Mouse (Mus musculus) G1E (cell line): ENCODE measurements around the gene Slc48a1. TPM values are rescaled to one million over a fixed set of nuclear protein-coding genes. Genes with fewer than 3 reads are reported as not detected.

Experiments used
- ATAC-seq: 2 replicates; pipeline ENCODE4 v1.8.0; 2016; ENCODE audit warnings: mild to moderate bottlenecking; ENCODE audit not compliant: insufficient number of reproducible peaks, poor library complexity, low FRiP score, severe bottlenecking; ENCODE audit errors: extremely low read depth
- DNase-seq: peaks from one replicate; pipeline ENCODE4 v3.0.0; 2012; ENCODE audit warnings: low spot score
- H3K27me3 ChIP-seq: 2 replicates; pipeline ENCODE4 v1.6.1; 2012; ENCODE audit warnings: mild to moderate bottlenecking, low read length, inconsistent platforms; ENCODE audit not compliant: insufficient read depth
- H3K36me3 ChIP-seq: replicated peaks from 2 replicates; pipeline ENCODE3; 2012; ENCODE audit warnings: mild to moderate bottlenecking, inconsistent platforms
- H3K4me1 ChIP-seq: 2 replicates; pipeline ENCODE4 v1.6.1; 2012; ENCODE audit warnings: low read depth, low read length, inconsistent platforms, mixed read lengths; ENCODE audit not compliant: insufficient read depth
- H3K4me3 ChIP-seq: 2 replicates; pipeline ENCODE4 v1.5.1; 2012; ENCODE audit warnings: low read depth, mild to moderate bottlenecking, inconsistent platforms, low read length, moderate library complexity, mixed read lengths
- H3K9me3 ChIP-seq: replicated peaks from 2 replicates; pipeline ENCODE4 v1.6.1; 2012; ENCODE audit warnings: inconsistent platforms
- CTCF ChIP-seq: IDR thresholded peaks from 2 replicates; pipeline ENCODE4 v1.5.1; 2012; ENCODE audit warnings: low read depth, low read length, inconsistent platforms, mixed read lengths
- GATA1 ChIP-seq: IDR thresholded peaks from 2 replicates; pipeline ENCODE4 v1.6.1; 2012; ENCODE audit warnings: borderline replicate concordance, low read length, inconsistent platforms, mixed read lengths
- GATA2 ChIP-seq: IDR thresholded peaks from 2 replicates; pipeline ENCODE4 v1.6.1; 2012; ENCODE audit warnings: low read depth, low read length, inconsistent platforms, borderline replicate concordance
- POLR2AphosphoS5 ChIP-seq: IDR thresholded peaks from 2 replicates; pipeline ENCODE4 v1.6.1; 2012; ENCODE audit warnings: low read depth, low read length, inconsistent platforms; ENCODE audit not compliant: insufficient replicate concordance
- TAL1 ChIP-seq: conservative IDR thresholded peaks from 2 replicates; pipeline ENCODE4 v1.6.1; 2012; ENCODE audit warnings: low read depth, low read length, inconsistent platforms, mixed read lengths
- polyA plus RNA-seq: library from polyadenylated mRNA; stranded (reverse); fragments of >175 nt; gene quantifications from 2 replicates; pipeline ENCODE4 v1.2.3, GENCODE M21; 2012
- total RNA-seq, 2 experiments: library from RNA; stranded (forward) in 1 of 2; stranded (reverse) in 1 of 2; fragments of 200-1000 nt in 1 of 2; fragments of >200 nt in 1 of 2; fragmentation: Nextera tagmentation in 1 of 2; gene quantifications; 2 replicates each; pipeline ENCODE4 v1.2.3; 2014 to 2017

Slc48a1 gene
- total and polyA plus RNA-seq, 3 experiments: 108 to 256 (median 125) TPM

DNA sequence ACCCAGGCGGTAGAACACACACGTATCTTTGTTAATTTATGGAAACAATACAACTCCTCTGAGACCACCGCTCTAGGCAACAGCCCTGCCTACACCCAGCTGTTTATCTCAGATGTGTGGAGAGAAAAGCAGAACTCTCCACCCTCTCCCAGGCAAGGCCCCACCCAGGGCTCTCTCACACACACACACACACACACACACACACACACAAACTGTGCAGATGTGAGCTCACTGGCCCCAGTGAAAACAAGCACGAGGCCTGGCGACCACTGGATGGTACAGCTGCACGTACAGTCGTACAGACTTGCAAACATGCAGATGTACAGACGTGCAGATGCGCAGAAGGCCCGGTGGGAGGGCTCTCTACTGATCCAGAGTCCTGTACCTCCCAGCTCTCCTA, 33.4 kb upstream of the Slc48a1 start:
- TF ChIP-seq POLR2AphosphoS5 (no peak), GATA1 (no peak), TAL1 (no peak), CTCF (no peak), GATA2 (no peak)
- peak; percentile 62 for DNase-seq
- peaks cover 30% of the 10 kb centered on the region for H3K4me1 ChIP-seq
- H3K9me3 ChIP-seq: no peaks in the 10 kb centered on the region
- H3K36me3 ChIP-seq: peaks cover 36% of the 10 kb centered on the region
- peaks cover 35% of the 10 kb centered on the region; the same call in 1 of the 2 replicates for H3K27me3 ChIP-seq
- ATAC-seq: peak; percentile 31
- peak overlapping the region; percentile 37; the same call in 1 of the 2 replicates for H3K4me3 ChIP-seq

DNA sequence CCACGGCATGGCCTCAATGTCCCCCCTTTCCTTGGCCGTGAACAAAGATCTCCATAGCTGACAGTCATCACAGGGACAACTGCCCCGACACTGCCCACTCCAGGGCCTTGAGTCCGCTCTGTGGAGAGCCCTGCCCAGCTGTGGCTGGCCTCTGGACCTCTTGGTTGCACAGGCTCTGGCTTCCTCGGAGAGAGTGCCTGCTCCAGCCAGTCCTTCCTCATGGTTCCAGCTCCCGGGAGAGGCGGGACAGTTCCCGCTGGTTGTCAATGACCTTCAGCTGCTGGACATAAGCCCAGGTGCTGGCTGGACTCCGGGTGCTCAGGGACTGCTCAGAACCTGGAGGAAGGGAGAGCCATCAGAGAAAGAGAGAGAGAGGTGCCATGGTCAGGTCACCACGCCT, 33.0 kb upstream of the Slc48a1 start:
- DNase-seq: no peak
- TF ChIP-seq GATA1 (no peak), CTCF (no peak), TAL1 (no peak), POLR2AphosphoS5 (no peak), GATA2 (no peak)
- Histone ChIP-seq H3K4me1 (peaks cover 34% of the 10 kb centered on the region), H3K9me3 (no peaks in the 10 kb centered on the region), H3K27me3 (peaks cover 39% of the 10 kb centered on the region; the same call in 1 of the 2 replicates), H3K36me3 (peaks cover 36% of the 10 kb centered on the region), H3K4me3 (peak overlapping the region; percentile 37; the same call in 1 of the 2 replicates)
- no peak for ATAC-seq

DNA sequence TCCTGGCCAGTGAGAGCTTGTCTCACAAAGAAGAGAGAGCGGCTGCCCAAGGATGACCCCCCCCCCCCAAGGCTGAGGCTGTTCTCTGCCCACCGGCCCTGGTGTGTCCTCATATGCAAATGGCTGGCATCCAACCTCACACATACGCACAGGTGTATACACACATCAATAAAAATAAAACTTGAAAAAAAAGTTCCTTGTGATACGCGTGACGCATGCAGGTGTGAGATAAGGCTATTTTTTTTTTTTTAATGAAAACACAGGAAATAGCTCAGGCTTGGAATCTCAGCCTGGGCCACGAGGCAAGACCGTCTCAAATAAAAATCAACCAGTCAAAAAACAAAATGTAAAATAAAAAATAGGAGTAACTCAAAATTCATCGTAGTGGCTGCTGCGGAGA, 32.0 kb upstream of the Slc48a1 start:
- Histone ChIP-seq H3K9me3 (no peaks in the 10 kb centered on the region), H3K36me3 (peaks cover 36% of the 10 kb centered on the region), H3K27me3 (peaks cover 40% of the 10 kb centered on the region; the same call in 1 of the 2 replicates), H3K4me3 (no peak overlapping the region), H3K4me1 (peaks cover 40% of the 10 kb centered on the region)
- DNase-seq (no peak), ATAC-seq (no peak)
- TF ChIP-seq GATA2 (no peak), CTCF (no peak), GATA1 (no peak), TAL1 (no peak), POLR2AphosphoS5 (no peak)

DNA sequence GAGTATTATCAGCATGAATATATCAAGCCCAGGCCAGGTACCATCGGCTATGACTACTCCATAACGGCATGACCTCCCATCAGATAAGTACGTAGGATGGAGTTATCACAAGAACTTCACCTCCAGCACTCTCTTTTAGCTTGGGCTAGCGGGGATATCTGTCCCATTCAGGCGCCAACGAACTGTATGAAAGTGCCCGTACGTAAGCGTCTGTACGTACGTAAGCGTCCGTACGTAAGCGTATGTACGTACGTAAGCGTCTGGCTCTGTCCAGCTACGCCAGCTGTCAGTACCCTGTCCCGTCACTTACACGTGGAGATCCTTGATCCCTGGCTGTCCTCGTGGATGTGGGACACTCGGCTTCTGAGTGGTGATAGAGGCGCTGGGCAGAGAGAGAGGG, 31.6 kb upstream of the Slc48a1 start:
- no peak for ATAC-seq
- DNase-seq: no peak

DNA sequence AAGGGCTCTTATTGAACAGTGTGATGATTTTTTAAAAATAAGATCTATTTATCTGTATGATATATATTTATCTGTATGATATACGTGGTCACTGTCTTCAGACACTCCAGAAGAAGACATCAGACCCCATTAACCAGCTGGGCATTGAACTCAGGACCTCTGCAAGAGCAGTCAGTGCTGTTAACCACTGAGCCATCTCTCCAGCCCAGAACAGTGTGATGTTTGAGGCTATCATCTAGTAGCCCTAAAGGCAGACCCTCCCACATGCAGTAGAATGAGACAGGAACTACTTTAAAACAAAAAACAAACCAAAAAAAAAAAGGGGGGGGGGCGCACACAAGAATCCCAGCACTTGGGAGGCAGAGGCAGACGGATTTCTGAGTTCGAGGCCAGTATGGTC, 30.8 kb upstream of the Slc48a1 start:
- peaks cover 40% of the 10 kb centered on the region for H3K4me1 ChIP-seq
- TF ChIP-seq POLR2AphosphoS5: no peak
- TF ChIP-seq GATA2: no peak
- TF ChIP-seq CTCF: no peak
- no peak for TF ChIP-seq GATA1
- TF ChIP-seq TAL1: no peak
- DNase-seq: no peak
- no peak overlapping the region for H3K4me3 ChIP-seq
- no peaks in the 10 kb centered on the region for H3K9me3 ChIP-seq
- no peak for ATAC-seq
- peaks cover 40% of the 10 kb centered on the region; the same call in 1 of the 2 replicates for H3K27me3 ChIP-seq
- H3K36me3 ChIP-seq: peaks cover 36% of the 10 kb centered on the region

More for the DNA sequence above, 31.6 kb upstream of the Slc48a1 start:
- Histone ChIP-seq H3K4me1 (peaks cover 40% of the 10 kb centered on the region), H3K9me3 (no peaks in the 10 kb centered on the region), H3K4me3 (no peak overlapping the region), H3K27me3 (peaks cover 40% of the 10 kb centered on the region; the same call in 1 of the 2 replicates), H3K36me3 (peaks cover 36% of the 10 kb centered on the region)
- TF ChIP-seq CTCF (no peak), POLR2AphosphoS5 (no peak), GATA2 (no peak), GATA1 (no peak), TAL1 (no peak)

DNA sequence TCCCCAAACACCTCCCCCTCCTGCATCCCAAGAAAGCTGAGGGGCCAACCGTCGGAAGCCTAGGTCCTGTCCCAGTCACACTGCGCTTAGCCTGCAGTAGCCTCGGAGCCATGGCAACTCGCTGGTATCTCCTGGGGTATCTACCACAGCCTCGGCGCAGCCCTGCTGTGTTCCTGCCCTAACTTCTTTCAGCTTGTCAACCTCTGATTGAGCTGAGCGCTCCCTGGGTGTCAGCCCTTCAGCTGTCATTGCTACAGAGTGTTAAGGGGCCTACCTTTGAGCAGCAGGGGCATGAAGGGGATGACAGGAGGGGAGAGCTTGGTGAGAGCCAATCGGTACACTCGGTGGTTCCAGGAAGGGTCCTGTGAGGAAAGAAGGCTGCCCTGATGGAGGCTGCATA, 30.0 kb upstream of the Slc48a1 start:
- TF ChIP-seq GATA2 (no peak), GATA1 (no peak)
- ATAC-seq (no peak), DNase-seq (no peak)
- Histone ChIP-seq H3K9me3 (no peaks in the 10 kb centered on the region), H3K27me3 (peaks cover 35% of the 10 kb centered on the region; the same call in 1 of the 2 replicates), H3K4me1 (peaks cover 40% of the 10 kb centered on the region), H3K4me3 (no peak overlapping the region; the same call in 1 of the 2 replicates), H3K36me3 (peaks cover 33% of the 10 kb centered on the region)

DNA sequence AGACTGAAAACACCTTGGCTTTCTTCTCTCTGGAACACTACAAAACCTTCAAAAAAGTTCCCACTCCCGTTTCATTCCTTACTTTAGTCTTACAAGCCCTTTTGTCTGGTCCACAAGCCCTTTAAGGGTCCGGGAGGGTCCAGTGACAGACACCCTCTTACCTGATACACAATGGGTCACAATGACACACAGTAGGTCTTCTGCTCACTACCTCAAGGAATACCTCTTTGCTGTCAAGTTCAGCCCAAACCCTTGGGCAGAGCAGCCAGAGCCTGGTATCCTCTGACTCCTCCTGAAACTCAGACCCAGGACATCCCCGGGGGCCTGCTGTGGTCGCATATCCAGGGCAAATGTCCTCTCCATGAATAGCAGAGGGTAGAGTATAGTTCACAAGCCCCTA, 29.4 kb upstream of the Slc48a1 start:
- H3K27me3 ChIP-seq: peaks cover 34% of the 10 kb centered on the region; the same call in 1 of the 2 replicates
- H3K36me3 ChIP-seq: peaks cover 27% of the 10 kb centered on the region
- ATAC-seq (no peak), DNase-seq (no peak)
- H3K4me3 ChIP-seq: no peak overlapping the region
- H3K9me3 ChIP-seq: no peaks in the 10 kb centered on the region
- peaks cover 37% of the 10 kb centered on the region for H3K4me1 ChIP-seq
- no peak for TF ChIP-seq TAL1
- TF ChIP-seq CTCF: no peak
- no peak for TF ChIP-seq GATA2
- no peak for TF ChIP-seq GATA1
- no peak for TF ChIP-seq POLR2AphosphoS5
